Mouse (Mus musculus) ES-E14 (cell line): Measurements from ENCODE around the gene Pitx1. TPM values are rescaled to one million over a fixed set of nuclear protein-coding genes. Genes with fewer than 3 reads are reported as not detected.

Experiments
- DNase-seq: peaks from one replicate; pipeline ENCODE4 v3.0.0-alpha.2; 2013; ENCODE audit warnings: low read depth, low spot score
- H3K27ac ChIP-seq: 2 replicates; pipeline ENCODE4 v1.5.1; 2012; ENCODE audit warnings: low read depth, mild to moderate bottlenecking, low read length, moderate library complexity, mixed read lengths; ENCODE audit not compliant: poor library complexity, insufficient read depth, severe bottlenecking
- H3K36me3 ChIP-seq: 2 replicates; pipeline ENCODE4 v1.6.1; 2012; ENCODE audit warnings: mild to moderate bottlenecking, low read length, moderate library complexity, mixed read lengths; ENCODE audit not compliant: control insufficient read depth, poor library complexity, insufficient read depth, severe bottlenecking
- H3K4me1 ChIP-seq, 2 experiments: fragments of 150-350 bp in 1 of 2; sonication (generic) in 1 of 2; 2 replicates each; pipeline ENCODE4 v1.6.1; 2012; ENCODE audit warnings: low read length in 2 of 2, mild to moderate bottlenecking in 1 of 2, mixed read lengths in 1 of 2; ENCODE audit not compliant: control insufficient read depth in 2 of 2, insufficient read depth in 2 of 2, poor library complexity in 1 of 2
- H3K4me3 ChIP-seq, 2 experiments: fragments of 150-350 bp in 1 of 2; sonication (generic) in 1 of 2; 2 replicates each; pipeline ENCODE4 v1.5.1; 2012; ENCODE audit warnings: low read length in 2 of 2, low read depth in 1 of 2, mild to moderate bottlenecking in 1 of 2, mixed read lengths in 1 of 2; ENCODE audit not compliant: insufficient read depth in 1 of 2, poor library complexity in 1 of 2, severe bottlenecking in 1 of 2
- H3K9ac ChIP-seq: 2 replicates; pipeline ENCODE4 v1.6.1; 2012; ENCODE audit warnings: low read depth, mild to moderate bottlenecking, low read length, mixed read lengths; ENCODE audit not compliant: poor library complexity, insufficient read depth, severe bottlenecking
- H3K9me3 ChIP-seq: fragments of 150-350 bp; sonication (generic); 2 replicates; pipeline ENCODE4 v1.6.1; 2012; ENCODE audit warnings: low read depth, mild to moderate bottlenecking, low read length; ENCODE audit not compliant: control insufficient read depth, insufficient read depth
- CHD2 ChIP-seq: IDR thresholded peaks from 2 replicates; pipeline ENCODE4 v1.6.1; 2014; ENCODE audit warnings: mild to moderate bottlenecking, low read depth, low read length, inconsistent platforms
- HCFC1 ChIP-seq: IDR thresholded peaks from 2 replicates; pipeline ENCODE4 v1.6.1; 2012; ENCODE audit warnings: low read length, inconsistent platforms, borderline replicate concordance; ENCODE audit not compliant: insufficient read depth
- MAFK ChIP-seq: IDR thresholded peaks from 2 replicates; pipeline ENCODE4 v1.6.1; 2014; ENCODE audit warnings: mild to moderate bottlenecking, low read depth, low read length, inconsistent platforms; ENCODE audit not compliant: insufficient read depth
- ZC3H11A ChIP-seq: IDR thresholded peaks from 2 replicates; pipeline ENCODE4 v1.6.1; 2012; ENCODE audit warnings: low read depth, mild to moderate bottlenecking, inconsistent platforms, low read length, borderline replicate concordance
- ZNF384 ChIP-seq: IDR thresholded peaks from 2 replicates; pipeline ENCODE4 v1.6.1; 2012; ENCODE audit warnings: low read depth, low read length, inconsistent platforms
- in situ Hi-C, 2 experiments: fragments of 600-800 bp; cut with MboI; formaldehyde crosslinking; loops; one replicate each; pipeline ENCODE4 v1.15.1; 2025; ENCODE audit warnings: low sequenced_read_pairs in 2 of 2, inconsistent platforms in 1 of 2; ENCODE audit not compliant: unreplicated experiment in 2 of 2
- total RNA-seq: library from RNA; depleted of rRNA; stranded (reverse); fragments of 300-350 nt; gene quantifications from 2 replicates; pipeline ENCODE4 v1.2.3, GENCODE M21; 2012

The Pitx1 gene
- total RNA-seq, 1 experiment: 1.0 TPM

DNA sequence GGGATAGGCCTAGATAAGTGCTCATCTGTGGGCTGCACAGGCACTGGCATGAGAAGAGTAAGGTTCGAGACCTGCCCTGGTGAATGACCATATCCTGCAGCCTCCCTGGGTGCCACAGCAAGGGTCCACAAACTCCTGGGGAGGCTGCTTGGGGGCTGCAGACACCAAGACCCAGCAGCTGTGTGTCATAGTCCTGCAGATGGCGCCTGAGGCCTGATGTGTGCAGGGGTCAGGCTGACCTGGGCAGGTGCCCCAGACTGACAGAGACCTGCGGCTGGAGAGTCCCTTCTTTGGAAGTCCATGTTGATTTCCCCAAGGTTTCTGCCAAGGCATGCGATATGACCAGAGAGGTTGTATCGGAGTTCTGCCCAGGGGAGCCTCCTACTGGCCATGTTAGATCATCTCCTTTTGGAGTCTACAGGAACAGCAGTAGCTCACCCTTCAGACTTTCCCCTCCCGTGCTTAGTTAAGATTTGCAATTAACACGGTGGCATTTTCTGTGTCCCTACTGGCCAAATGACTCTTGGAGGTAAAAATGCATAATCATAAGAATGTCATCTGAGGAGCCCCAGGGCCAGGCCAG lies 26.9 kb downstream of the Pitx1 start:
- Histone ChIP-seq H3K4me3 (no peak overlapping the region), H3K9me3 (no peaks in the 10 kb centered on the region), H3K36me3 (no peaks in the 10 kb centered on the region), H3K4me1 (no peaks in the 10 kb centered on the region), H3K9ac (no peak overlapping the region), H3K27ac (no peak overlapping the region)
- no peak for DNase-seq
- TF ChIP-seq MAFK: no peak
- TF ChIP-seq HCFC1: no peak
- TF ChIP-seq CHD2: no peak
- TF ChIP-seq ZNF384: no peak
- no peak for TF ChIP-seq ZC3H11A
- in situ Hi-C loops: no loop called here

DNA sequence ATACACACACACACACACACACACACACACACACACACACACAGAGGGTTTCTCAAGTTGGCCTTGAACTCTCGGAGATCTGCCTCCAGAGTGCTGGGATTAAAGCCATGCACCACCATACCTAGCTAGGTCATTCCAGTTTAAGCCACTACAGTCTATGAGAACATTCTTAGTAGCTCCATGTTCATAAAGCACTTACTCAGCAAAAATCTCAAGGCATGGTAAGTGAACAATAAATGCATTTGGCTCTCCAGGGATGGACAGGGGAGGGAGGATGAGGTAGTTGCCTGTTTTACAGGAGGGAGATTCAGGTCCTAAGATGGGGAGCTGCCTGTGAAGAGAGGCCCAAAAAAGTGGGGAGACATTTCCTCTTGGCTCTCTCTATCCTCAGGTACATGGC lies 32.0 kb downstream of the Pitx1 start:
- H3K9me3 ChIP-seq: no peaks in the 10 kb centered on the region

DNA sequence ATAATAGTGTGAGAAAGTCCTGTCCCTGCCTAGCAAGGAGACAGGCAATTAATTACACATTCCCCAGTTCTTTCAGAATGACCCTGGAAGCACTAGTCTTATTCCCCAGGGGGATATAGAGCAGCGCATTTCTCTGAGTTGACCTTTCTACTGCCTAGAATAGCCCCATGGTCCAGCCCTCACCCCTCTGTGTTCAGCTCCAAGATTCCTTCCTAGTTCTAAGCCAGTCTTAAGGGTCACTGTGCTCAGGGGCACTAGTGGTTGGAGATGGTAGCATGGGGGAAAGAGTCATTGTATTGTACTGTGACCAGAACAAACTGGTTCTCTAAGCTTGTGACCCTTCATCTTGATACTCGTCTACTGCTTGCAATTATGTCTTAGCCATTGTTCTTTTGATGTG lies 34.7 kb downstream of the Pitx1 start:
- no peak for DNase-seq
- Histone ChIP-seq H3K36me3 (no peaks in the 10 kb centered on the region), H3K4me1 (no peaks in the 10 kb centered on the region), H3K9me3 (no peaks in the 10 kb centered on the region), H3K9ac (no peak overlapping the region), H3K4me3 (no peak overlapping the region), H3K27ac (no peak overlapping the region)
- TF ChIP-seq ZC3H11A (no peak), MAFK (no peak), HCFC1 (no peak), CHD2 (no peak), ZNF384 (no peak)
- in situ Hi-C loops: no loop called here

More for the DNA sequence above, 32.0 kb downstream of the Pitx1 start:
- TF ChIP-seq HCFC1 (no peak), MAFK (peak; percentile 74), ZC3H11A (no peak)
- no peak for DNase-seq
- Histone ChIP-seq H3K4me3 (no peak overlapping the region), H3K4me1 (no peaks in the 10 kb centered on the region), H3K36me3 (no peaks in the 10 kb centered on the region), H3K9ac (no peak overlapping the region), H3K27ac (no peak overlapping the region)
- in situ Hi-C loops: no loop called here

DNA sequence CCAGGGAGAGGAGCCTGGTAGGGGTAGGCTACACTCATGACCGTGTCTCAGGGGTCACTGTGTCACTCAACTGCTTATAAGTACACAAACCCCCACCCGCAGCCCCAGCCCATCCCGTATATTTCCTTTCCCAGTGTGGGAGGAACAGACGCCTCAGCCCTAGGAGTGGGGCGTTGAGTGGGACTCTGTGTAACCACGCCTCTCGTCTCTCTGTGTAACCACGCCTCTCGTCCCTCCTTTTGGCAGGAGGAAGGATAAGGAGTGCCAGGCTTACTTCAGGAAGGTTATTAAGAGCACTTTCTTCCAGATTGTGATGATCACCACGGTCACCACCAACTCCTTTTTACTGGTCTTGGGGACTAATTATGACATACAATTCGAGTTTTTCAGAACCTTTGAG lies 49.9 kb downstream of the Pitx1 start:
- H3K9me3 ChIP-seq: peaks cover 7% of the 10 kb centered on the region; the same call in 1 of the 2 replicates
- no peak for DNase-seq
- in situ Hi-C loops: no loop called here
- H3K4me3 ChIP-seq: no peak overlapping the region
- H3K9ac ChIP-seq: no peak overlapping the region
- no peak overlapping the region for H3K27ac ChIP-seq
- TF ChIP-seq ZC3H11A (no peak), HCFC1 (no peak), CHD2 (no peak), MAFK (no peak), ZNF384 (no peak)
- no peaks in the 10 kb centered on the region for H3K36me3 ChIP-seq
- no peaks in the 10 kb centered on the region for H3K4me1 ChIP-seq

DNA sequence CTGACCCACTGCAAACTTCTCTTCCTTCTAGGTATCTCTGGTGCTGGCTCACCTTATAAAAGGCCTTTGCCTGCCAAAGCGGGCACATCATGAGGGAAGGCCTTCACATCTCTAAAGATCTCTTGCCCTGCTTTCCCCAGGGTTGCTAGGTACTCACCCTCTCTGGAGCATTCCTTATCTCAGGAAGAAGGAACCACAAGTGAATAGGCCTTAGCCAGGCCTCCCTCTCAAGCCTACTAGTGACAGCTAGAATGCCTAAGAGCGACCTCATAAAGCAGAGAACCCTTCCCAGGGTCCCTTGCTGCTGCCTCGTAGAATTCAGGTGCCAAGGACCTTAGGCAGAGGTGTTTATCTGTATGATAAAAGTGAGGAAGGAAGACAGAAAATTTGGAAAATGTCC lies 51.7 kb downstream of the Pitx1 start, which contains the start of gene Catsper3:
TSS of gene Catsper3 (plus strand) at position 301 of the 400 bp plus-strand sequence.
- Histone ChIP-seq H3K4me1 (no peaks in the 10 kb centered on the region), H3K27ac (no peak within 1 kb of the TSS), H3K36me3 (no peaks in the 10 kb centered on the region), H3K4me3 (no peak within 1 kb of the TSS), H3K9ac (no peak within 1 kb of the TSS), H3K9me3 (peaks cover 7% of the 10 kb centered on the region; the same call in 1 of the 2 replicates)
- DNase-seq: no peak
- TF ChIP-seq ZNF384 (no peak), MAFK (no peak), CHD2 (no peak), HCFC1 (no peak), ZC3H11A (no peak)
- in situ Hi-C loops: no loop called here
